In genomic region chr16:23591119-23592105, GRCm38 (mm10) we compare ENCODE assay signal across 19 mouse cellular contexts.
DNase-seq lines count a peak whose midpoint lies in the region; ATAC-seq and TF ChIP-seq lines count a peak whose summit lies in the region.
"Had no signal": no experiment of that assay in that cellular context is flagged by ENCODE, and none has a peak within 500 bp of the region (broad histone marks: within the 10 kb centered on the region; RNA-seq: fewer than 3 reads in every experiment).

No protein-coding gene starts in this region.

- no peak overlapping the region for H3K4me2 ChIP-seq in forebrain, embryonic 13.5 days
- no peak overlapping the region for H3K4me2 ChIP-seq in forebrain, embryonic 11.5 days (ENCODE audit: low read depth, low read length, severe bottlenecking)
- no peak overlapping the region for H3K4me2 ChIP-seq in lung, postnatal 0 days (replicated peaks; ENCODE audit: low read depth, low read length)
- H3K4me2 ChIP-seq: embryonic facial prominence, embryonic 12.5 days; forebrain, embryonic 12.5 days; heart, embryonic 13.5 days; hindbrain, embryonic 13.5 days had no signal

- peaks cover 15% of the 10 kb centered on the region for H3K27me3 ChIP-seq in forebrain, embryonic 13.5 days
- no peaks in the 10 kb centered on the region for H3K27me3 ChIP-seq in forebrain, embryonic 11.5 days (ENCODE audit: control insufficient read depth, insufficient read depth, low read length)
- H3K27me3 ChIP-seq in lung, postnatal 0 days (replicated peaks; ENCODE audit: insufficient read depth, low read length): no peaks in the 10 kb centered on the region
- H3K27me3 ChIP-seq: embryonic facial prominence, embryonic 12.5 days; heart, embryonic 13.5 days; hindbrain, embryonic 13.5 days; Patski had no signal

- H3K4me3 ChIP-seq in forebrain, embryonic 13.5 days: no peak overlapping the region
- no peak overlapping the region for H3K4me3 ChIP-seq in forebrain, embryonic 11.5 days (ENCODE audit: low read depth, low read length)
- no peak overlapping the region for H3K4me3 ChIP-seq in lung, postnatal 0 days (ENCODE audit: low read depth, low read length)
- no peak overlapping the region for H3K4me3 ChIP-seq in macrophage (ENCODE audit: inconsistent target)
- H3K4me3 ChIP-seq: embryonic facial prominence, embryonic 12.5 days; forebrain, embryonic 12.5 days; heart, embryonic 13.5 days; hindbrain, embryonic 13.5 days had no signal

- no peaks in the 10 kb centered on the region for H3K4me1 ChIP-seq in forebrain, embryonic 13.5 days
- H3K4me1 ChIP-seq in forebrain, embryonic 11.5 days (replicated peaks; ENCODE audit: control insufficient read depth, insufficient read depth, low read length): 0 out of 2 replicates have a peak, but pooled peaks cover 2% of the 10 kb centered on the region
- no peaks in the 10 kb centered on the region for H3K4me1 ChIP-seq in lung, postnatal 0 days (ENCODE audit: insufficient read depth, low read depth, low read length)
- H3K4me1 ChIP-seq: embryonic facial prominence, embryonic 12.5 days; forebrain, embryonic 12.5 days; heart, embryonic 13.5 days; hindbrain, embryonic 13.5 days had no signal

- no peak overlapping the region for H3K27ac ChIP-seq in forebrain, embryonic 13.5 days
- H3K27ac ChIP-seq in forebrain, embryonic 11.5 days (ENCODE audit: low read depth, low read length): no peak overlapping the region
- no peak overlapping the region for H3K27ac ChIP-seq in lung, postnatal 0 days (ENCODE audit: low read length)
- H3K27ac ChIP-seq in macrophage: peak overlapping the region; percentile 81
- H3K27ac ChIP-seq: embryonic facial prominence, embryonic 12.5 days; forebrain, embryonic 12.5 days; heart, embryonic 13.5 days; hindbrain, embryonic 13.5 days; hindbrain, postnatal 0 days had no signal

- 63% methylated on average over 5 of the region's 5 CpGs for WGBS in forebrain, embryonic 13.5 days
- 81% methylated on average over 5 of the region's 5 CpGs for WGBS in forebrain, embryonic 11.5 days
- WGBS in lung, postnatal 0 days: 58% methylated on average over 5 of the region's 5 CpGs
- 28% methylated on average over 5 of the region's 5 CpGs for WGBS in macrophage (ENCODE audit: missing documents)

- no peak for DNase-seq in forebrain, embryonic 11.5 days (ENCODE audit: low spot score)
- peak; percentile 9 for DNase-seq in lung, postnatal 0 days (ENCODE audit: low spot score)
- DNase-seq in lung, postnatal 36 days: no peak
- no peak for DNase-seq in frontal cortex, adult 2 months (ENCODE audit: extremely low spot score in 1 of 2, low spot score in 1 of 2)
- no peak for DNase-seq in Muller cell, postnatal 12 days (ENCODE audit: inconsistent ontology term)
- DNase-seq: adrenal gland, postnatal 14 days; cerebellum, adult 2 months; cerebellum, postnatal 10 days; gastrocnemius, postnatal 14 days; heart, postnatal 36 days had no signal

- no peak for TF ChIP-seq EP300 in lung, postnatal 0 days (IDR thresholded peaks at IDR 0.05)

- no peak for TF ChIP-seq CTCF in lung, postnatal 0 days (IDR thresholded peaks at IDR 0.05)

- H3K36me3 ChIP-seq in forebrain, embryonic 13.5 days (ENCODE audit: poor library complexity, severe bottlenecking): no peaks in the 10 kb centered on the region
- no peaks in the 10 kb centered on the region for H3K36me3 ChIP-seq in forebrain, embryonic 11.5 days (ENCODE audit: control insufficient read depth, insufficient read depth, low read length)
- no peaks in the 10 kb centered on the region for H3K36me3 ChIP-seq in lung, postnatal 0 days (ENCODE audit: insufficient read depth, low read length)
- no peaks in the 10 kb centered on the region for H3K36me3 ChIP-seq in macrophage (ENCODE audit: inconsistent target)
- H3K36me3 ChIP-seq: embryonic facial prominence, embryonic 12.5 days; forebrain, embryonic 12.5 days; heart, embryonic 13.5 days; hindbrain, embryonic 13.5 days had no signal

- H3K9ac ChIP-seq in forebrain, embryonic 13.5 days: no peak overlapping the region
- H3K9ac ChIP-seq in forebrain, embryonic 11.5 days (ENCODE audit: low read length): no peak overlapping the region
- no peak overlapping the region for H3K9ac ChIP-seq in lung, postnatal 0 days (replicated peaks; ENCODE audit: low read depth)
- H3K9ac ChIP-seq: embryonic facial prominence, embryonic 12.5 days; forebrain, embryonic 12.5 days; heart, embryonic 13.5 days; hindbrain, embryonic 13.5 days had no signal

- H3K79me2 ChIP-seq in macrophage (ENCODE audit: inconsistent target): no peaks in the 10 kb centered on the region

- ATAC-seq in forebrain, embryonic 13.5 days: peak; percentile 72; the same call in 1 of the 2 replicates
- ATAC-seq in forebrain, embryonic 11.5 days (replicated peaks; ENCODE audit: low FRiP score): no peak
- ATAC-seq in lung, postnatal 0 days: no peak
- ATAC-seq: activated CD4-positive, CD25-positive, alpha-beta regulatory T cell, adult 4 months; hindbrain, postnatal 0 days; Patski had no signal

- H3K9me3 ChIP-seq in forebrain, embryonic 13.5 days (replicated peaks): peaks cover 9% of the 10 kb centered on the region; the same call in 1 of the 2 replicates
- H3K9me3 ChIP-seq in forebrain, embryonic 11.5 days (ENCODE audit: control insufficient read depth, low read length): no peaks in the 10 kb centered on the region; the same call in 1 of the 2 replicates
- H3K9me3 ChIP-seq in lung, postnatal 0 days (ENCODE audit: low read length): 0 out of 2 replicates have a peak, but pooled peaks cover 4% of the 10 kb centered on the region
- H3K9me3 ChIP-seq: embryonic facial prominence, embryonic 12.5 days had no signal
